Comparison of ENCODE assay signal across 16 mouse cellular contexts in the genomic region with DNA sequence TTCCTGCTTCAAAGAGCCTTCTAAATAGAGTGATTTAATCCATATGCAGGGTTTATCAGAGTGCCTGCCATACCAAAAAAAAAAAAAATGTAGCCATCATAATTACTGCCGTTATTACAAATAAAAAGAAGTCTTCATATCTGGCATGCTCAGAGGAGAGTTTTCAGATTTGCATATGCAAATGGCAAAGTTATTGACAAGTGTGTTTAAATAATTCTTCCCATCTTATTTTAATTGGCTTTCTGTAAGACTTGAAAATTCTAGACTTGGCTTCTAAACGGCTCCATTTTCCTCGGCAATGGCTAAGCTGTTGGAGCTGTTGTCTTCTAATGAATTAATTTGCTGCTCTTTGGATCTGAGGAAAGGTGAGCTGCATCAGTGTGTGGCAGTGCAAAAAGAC.
"Had no signal": no experiment of that assay in that cellular context is flagged by ENCODE, and none has a peak within 500 bp of the region (broad histone marks: within the 10 kb centered on the region; RNA-seq: fewer than 3 reads in every experiment).

No protein-coding gene starts in this region.

- H3K4me1 ChIP-seq: neural tube, embryonic 13.5 days; neural tube, embryonic 15.5 days; stomach, embryonic 15.5 days had no signal

- H3K4me2 ChIP-seq: neural tube, embryonic 13.5 days; neural tube, embryonic 15.5 days; stomach, embryonic 15.5 days had no signal

- H3K36me3 ChIP-seq: neural tube, embryonic 13.5 days; neural tube, embryonic 15.5 days; stomach, embryonic 15.5 days had no signal

- DNase-seq: retina, postnatal 1 day; right cerebral cortex, adult 18-20 months; right cerebral cortex, postnatal 14 days; right cerebral cortex, postnatal 25 days; right cerebral cortex, postnatal 4 days; spleen, adult 18-20 months; thymus, adult 18-20 months; thymus, adult 2 months; thymus, postnatal 14 days; thymus, postnatal 25 days; thymus, postnatal 36 days; thymus, postnatal 4 days had no signal

- H3K4me3 ChIP-seq: neural tube, embryonic 13.5 days; neural tube, embryonic 15.5 days; stomach, embryonic 15.5 days had no signal

- H3K9me3 ChIP-seq: neural tube, embryonic 13.5 days; neural tube, embryonic 15.5 days; stomach, embryonic 15.5 days had no signal

- H3K9ac ChIP-seq: neural tube, embryonic 13.5 days; neural tube, embryonic 15.5 days; stomach, embryonic 15.5 days had no signal

- H3K27ac ChIP-seq: neural tube, embryonic 13.5 days; neural tube, embryonic 15.5 days; stomach, embryonic 15.5 days; stomach, postnatal 0 days had no signal

- H3K27me3 ChIP-seq: neural tube, embryonic 13.5 days; neural tube, embryonic 15.5 days; stomach, embryonic 15.5 days had no signal
